Mouse (Mus musculus) WW6 (cell line): ENCODE data around the gene Stra6.

ENCODE experiments used
- DNase-seq: peaks from one replicate; pipeline ENCODE4 v3.0.0-alpha.2; 2013; ENCODE audit warnings: low read depth, low spot score

Gene Stra6

GRCm38 (mm10) chr9:58049186-58049585 lies 14.4 kb upstream of the Stra6 start:
- DNase-seq: no peak

DNA sequence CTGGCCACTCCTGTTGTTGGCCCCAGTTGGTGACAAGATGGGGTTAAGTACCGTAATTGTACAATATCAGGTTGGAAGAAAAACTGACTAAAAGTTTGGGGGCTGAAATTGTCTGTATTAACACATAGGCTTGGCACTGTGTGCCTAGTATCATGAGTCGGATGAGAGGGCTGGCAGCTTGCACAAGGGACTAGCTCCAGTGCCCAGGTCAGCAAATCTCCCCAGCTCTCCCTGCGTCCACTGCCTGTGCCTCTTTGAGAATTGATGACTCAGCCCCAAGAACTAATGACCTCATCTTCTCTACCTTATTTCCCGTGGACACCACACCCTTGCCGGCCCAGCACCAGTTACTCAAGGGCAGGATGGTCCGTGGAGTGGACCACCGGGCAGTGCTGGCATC lies 13.7 kb upstream of the Stra6 start:
- no peak for DNase-seq

DNA sequence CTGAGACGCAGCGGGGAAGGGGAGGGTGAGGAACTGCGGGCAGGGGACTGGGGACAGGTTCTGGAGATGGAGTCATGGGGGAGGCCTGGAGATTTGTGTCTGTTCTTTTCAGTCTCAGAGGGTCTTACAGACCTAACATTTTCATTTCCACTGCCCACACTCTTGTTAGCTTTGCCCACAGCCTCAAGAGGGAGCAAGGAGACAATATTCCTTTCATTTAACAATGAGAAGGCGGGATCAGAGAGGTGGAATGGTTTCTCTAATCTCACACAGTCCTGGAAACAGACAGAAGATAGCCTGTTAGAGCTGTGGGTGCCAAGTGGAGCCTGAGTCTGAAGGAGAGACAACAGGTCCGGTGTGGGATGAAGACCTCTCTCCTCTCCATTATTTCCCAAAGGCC lies 11.7 kb upstream of the Stra6 start:
- DNase-seq: no peak

GRCm38 (mm10) chr9:58053102-58053501 lies 10.5 kb upstream of the Stra6 start:
- no peak for DNase-seq

- no peak for DNase-seq
Measured at GRCm38 (mm10) chr9:58053544-58053943, 10.0 kb upstream of the Stra6 start.

DNA sequence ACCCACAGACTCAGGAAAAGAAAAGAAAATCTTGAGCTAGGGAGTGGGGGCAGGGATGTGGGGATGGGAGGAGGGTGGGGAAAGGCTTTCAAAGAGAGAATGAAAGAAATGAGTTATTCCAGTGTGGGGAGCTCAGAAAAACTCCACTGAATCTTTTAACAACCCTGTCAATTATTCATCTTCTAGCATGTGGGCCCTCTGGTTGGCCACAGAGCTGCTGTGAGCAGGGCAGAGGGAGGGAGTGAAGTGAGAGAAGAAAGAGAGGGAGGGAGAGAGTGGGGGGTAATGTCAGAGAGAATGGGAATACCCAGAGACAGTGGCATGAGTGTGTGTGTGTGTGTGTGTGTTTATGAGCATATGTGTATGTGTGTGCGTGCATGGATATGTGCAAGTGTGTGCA lies 9.6 kb upstream of the Stra6 start:
- no peak for DNase-seq

DNA sequence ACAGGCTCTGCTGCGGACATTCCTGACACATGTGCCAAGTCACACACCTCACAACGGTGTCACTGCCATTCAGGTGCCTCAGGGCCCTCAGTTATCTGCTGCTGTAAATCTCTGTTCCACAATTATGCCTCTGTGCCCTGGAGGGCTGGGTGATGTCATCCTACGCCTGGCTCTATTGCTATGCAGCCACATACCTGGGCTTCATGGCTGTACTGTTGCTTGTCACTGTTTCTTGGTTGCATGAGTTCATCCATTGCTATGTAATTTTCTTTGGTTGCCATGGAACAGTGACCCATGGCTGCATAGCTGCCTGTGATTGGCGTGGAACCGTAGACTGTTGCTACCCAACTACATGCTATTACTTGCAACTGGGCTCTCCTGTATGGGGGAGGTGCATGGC lies 7.9 kb upstream of the Stra6 start:
- DNase-seq: no peak

DNA sequence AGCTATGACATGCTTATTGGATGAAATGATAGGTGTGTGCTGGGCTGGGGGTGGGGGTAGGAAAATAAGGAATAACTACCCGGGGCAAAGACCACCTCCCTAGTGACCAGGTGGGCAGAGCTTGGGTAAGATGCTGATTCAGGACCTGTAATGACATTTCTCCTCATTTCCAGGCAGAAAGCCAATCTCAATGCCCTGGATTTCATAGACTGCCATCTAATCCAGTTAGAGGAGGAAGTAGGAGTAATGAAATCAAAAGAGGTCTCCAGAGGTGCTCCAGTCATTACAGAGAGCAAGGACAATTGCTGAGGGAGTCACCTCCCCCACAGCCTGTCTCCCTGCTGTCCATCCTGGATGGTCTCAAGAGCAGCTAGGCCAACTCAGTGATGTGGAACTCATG lies 3.7 kb upstream of the Stra6 start:
- DNase-seq: no peak

GRCm38 (mm10) chr9:58060677-58061667 lies 2.6 kb upstream of the Stra6 start:
- DNase-seq: peak; percentile 29

DNA sequence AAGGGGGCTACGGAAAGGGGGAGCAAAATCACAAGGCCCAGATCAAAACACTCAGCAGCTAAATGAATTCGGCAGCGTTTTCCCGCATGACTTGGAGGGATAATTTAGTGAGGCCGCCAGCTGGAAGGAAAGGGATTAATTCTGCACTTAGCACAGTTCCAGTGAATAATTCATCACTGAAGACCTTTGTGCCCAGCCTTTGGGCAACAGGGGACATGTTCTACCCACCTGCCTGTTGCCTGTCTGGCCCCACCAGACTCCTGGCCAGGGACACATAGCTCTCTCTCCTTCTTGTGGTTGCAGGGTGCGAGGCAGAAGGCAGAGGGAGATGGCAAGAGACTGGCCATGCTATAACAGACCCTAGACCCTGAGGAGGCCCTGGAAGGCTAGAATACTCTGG lies 1.9 kb downstream of the Stra6 start:
- no peak for DNase-seq

DNA sequence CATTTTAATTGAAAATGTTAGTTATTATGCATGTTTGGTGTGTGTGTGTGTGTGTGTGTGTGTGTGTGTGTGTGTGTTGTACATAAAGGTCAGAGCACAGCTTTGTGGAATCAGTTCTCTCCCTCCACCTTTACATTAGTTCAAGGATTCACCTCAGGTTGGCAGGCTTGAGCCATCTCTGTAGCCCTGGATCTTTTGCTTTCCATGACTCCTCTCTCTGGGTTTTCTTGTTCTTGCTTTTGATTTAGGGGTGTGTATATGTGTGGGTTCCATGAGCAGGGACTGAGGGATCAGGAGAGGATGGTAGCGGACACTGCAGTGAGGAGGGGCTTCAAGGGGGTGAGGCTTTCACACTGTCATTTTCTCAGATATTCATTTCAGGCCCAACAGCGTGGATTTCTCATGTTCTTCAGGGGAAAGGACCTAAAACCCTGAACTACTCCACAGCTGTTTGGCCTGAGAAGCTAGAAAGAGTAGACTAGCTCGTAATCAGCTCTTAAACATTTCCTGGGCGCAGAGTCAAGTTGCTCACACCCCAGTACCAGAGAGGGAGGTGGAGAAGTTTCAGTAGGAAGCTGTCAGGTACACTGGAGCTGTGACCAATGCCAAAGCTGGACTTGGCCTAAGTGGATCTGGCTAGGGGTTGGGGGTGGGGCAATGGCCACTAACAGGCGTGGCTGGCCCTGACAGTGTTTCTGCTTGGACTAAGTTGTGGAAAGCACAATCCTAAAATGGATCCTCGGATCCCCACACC lies 2.6 kb downstream of the Stra6 start:
- no peak for DNase-seq

GRCm38 (mm10) chr9:58066731-58067095 lies 3.1 kb downstream of the Stra6 start:
- no peak for DNase-seq

DNA sequence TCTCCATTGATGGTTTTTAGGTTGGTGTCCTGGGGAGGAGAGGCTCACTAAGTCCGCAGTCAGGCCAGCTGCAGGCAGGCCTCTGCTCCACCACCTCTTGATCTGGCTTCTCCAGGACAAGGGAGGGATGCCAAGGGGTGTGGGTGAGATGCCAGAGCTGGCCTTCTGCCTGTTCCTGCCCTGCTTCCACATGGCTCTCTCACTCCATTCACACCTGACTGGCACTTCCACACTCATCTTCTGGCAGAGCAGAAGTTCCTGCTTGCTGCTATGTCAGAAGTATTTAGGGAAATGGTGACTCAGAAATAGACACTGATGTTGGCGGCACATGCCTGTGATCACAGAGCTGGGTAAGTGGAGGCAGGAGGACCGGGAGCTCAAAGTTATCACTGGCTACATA lies 4.0 kb downstream of the Stra6 start:
- DNase-seq: no peak

DNA sequence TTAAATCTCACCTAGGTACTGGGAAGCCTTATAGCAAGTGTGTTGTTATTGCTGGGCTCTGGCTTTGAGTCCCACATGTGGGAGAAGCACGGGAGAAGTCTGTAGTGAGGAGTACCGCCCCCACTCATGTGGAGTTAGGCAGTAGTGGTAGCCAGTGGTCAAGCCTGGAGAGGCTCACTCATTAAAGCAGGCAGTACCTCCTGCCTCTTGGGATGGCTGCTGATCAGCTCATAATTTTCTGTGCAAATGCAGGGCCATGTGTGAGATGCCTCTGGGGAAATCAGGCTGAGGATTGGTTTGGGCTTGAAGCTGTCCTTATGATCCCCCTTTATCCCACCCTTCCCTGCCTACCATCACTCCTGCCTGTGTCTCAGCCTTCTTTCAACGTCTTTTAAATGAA lies 11.0 kb downstream of the Stra6 start:
- no peak for DNase-seq

DNA sequence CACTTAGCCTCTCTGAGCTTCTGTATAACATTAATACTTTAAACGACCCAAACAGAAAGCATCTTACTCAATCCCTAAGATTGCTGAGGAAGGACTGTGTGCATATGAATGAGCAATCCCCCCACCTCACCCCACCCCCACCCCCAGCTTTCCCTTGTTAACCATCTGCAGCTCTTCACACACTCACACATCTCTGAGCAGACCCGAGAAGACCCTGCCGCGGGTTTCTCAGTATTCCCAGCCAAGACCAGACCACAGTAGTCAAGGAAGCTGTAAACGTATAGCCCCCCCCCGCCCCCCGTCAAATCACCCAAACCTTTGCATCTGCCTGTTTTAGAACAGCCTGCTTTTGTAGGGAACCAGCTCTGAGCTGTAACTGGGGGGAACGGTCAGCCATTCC lies 21.0 kb downstream of the Stra6 start:
- no peak for DNase-seq

GRCm38 (mm10) chr9:58085074-58085473 lies 21.5 kb downstream of the Stra6 start:
- no peak for DNase-seq

DNA sequence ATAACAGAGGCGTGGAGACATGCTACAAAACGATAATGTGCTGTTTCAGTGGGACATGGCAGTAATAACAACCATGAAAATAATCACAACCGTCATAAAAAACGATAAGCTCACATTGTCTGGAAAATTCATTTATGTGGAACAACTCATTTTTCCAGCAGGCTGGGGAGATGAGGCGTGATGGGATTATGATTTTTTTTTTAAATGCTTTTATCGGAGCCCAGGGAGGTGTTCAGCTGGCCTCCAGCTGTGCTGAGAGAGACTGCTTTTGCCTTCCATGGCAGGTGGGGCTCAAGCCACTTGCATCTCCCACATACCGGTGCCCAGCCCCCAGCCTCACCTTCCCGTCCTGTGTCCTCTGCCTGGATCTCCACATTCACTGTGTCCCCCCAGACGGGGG lies 22.6 kb downstream of the Stra6 start:
- no peak for DNase-seq

DNA sequence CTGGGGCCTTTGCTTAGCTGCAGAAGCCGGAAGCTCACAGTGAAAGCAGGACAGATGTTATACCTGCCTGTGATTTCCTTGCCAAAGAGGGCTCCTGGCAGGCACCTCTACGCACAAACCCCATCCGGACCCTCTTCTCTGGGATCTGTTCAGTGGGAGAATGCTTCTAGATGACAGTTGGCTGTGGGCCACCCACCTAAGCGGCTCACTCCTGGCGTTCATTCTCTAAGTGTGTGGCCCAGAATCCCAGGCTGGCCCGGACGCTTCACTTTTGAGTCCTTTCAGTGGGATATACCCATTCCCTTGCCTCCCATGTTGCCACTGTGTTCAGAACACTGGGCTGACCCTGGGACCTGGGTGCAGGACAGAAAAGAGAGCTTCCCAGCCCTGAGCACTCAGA lies 23.3 kb downstream of the Stra6 start:
- no peak for DNase-seq

- no peak for DNase-seq
Measured at GRCm38 (mm10) chr9:58087277-58087998, 23.9 kb downstream of the Stra6 start.

GRCm38 (mm10) chr9:58091623-58092425 lies 28.2 kb downstream of the Stra6 start:
- no peak for DNase-seq

GRCm38 (mm10) chr9:58092581-58093269 lies 29.1 kb downstream of the Stra6 start:
- no peak for DNase-seq
